Mouse (Mus musculus) kidney, adult 11 months (tissue): Measurements from ENCODE around the gene Erich3.
A peak's percentile ranks its signal among the peaks of the same experiment; 100 is the strongest.

Experiments
- DNase-seq: peaks from one replicate; pipeline ENCODE4 v3.0.0; 2022

The Erich3 gene

DNA sequence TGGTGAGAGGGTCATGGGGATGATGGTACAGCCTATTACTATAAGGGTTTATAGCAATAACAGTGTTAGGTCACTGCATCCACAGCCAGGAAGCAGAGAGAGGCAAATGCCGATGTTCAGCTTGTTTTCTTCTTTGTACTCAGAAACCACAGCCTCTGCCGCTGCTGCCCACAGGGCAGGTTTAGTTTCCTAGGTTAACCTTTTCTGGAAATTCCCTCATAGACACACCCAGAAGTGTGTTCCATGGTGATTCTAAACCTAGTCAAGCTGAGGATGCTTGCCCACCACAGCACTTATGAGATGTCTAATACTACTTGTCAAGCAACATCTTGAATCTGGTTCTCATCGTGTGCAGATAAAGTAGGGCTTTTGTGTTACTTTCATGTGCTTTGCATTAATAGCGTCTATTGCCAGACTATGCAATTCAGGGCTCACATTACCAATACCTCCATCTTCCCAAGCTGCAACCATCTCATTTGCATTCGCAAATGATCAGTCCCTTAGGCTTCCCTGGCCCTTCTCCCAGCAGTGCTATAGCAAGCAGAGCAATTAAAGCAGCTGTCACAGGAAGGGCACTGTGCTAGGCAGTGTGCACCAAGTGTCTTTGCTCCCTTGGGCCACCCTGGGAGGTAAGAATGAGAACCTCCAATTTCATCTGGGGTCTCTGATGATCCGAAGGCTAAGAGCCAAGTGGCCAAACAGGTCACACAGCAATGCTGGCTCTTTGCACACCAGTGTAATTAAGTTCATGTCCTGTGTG lies 115.4 kb downstream of the Erich3 start:
- no peak for DNase-seq

DNA sequence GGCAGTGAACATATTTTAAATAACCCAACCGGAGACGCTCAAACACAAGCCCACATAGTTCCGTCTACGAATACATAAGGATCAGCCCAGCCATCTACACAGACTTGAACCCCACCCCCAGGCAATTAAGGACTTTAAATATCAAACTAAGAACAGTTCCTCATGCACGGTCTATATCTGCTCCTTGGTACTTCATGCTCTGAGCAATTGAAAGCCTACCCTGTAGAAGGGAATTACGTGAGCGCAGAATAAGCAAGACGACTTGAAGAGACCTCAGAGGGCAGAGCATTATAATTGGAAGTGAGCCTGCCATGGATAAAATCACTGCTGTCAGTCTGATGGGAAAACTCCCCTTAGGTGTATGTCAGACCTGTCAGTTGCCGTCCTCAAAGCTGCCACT lies 122.7 kb downstream of the Erich3 start:
- no peak for DNase-seq

- no peak for DNase-seq
Measured at GRCm38 (mm10) chr3:154787611-154788010, 124.0 kb downstream of the Erich3 start.

- no peak for DNase-seq
Measured at GRCm38 (mm10) chr3:154793571-154793970, 129.9 kb downstream of the Erich3 start.

DNA sequence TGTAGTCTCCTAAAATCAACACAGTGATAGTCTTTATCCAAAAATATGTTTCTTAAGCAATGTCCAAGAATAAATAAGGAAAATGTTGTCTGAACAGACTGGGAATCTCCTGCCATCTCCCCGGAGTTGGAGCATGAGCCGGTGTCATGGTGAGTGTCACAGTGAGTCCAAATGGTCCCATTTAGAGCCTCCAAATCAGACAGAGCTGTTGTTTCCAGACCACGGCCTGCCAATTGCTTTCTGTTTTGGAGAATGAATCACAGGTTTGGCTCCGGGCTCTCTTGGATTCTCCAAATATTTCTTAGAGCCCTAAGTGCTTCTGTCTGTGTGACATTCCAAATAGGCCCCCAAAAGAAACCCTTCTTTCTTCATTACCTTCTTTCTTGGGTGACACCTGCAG lies 135.1 kb downstream of the Erich3 start:
- DNase-seq, result no peak

DNA sequence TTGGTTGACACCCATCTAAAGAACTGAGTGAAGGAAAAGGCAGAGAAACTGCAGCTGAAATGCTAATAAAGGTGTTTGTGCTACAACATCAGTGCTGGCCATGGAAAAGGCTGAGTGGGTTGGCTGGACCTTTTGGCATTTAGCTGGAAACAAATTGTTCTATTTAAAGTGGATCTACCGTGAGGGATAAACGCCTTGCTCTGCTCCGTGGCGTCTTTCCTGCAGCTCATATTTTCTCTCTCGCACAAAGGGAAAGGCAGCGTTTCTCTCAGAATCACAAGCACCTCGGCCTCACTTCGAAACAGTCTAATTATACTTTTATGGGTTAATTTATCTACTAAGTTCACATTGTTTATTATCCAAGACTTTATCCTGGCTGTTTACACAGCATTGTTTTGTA lies 136.8 kb downstream of the Erich3 start:
- DNase-seq, result no peak

DNA sequence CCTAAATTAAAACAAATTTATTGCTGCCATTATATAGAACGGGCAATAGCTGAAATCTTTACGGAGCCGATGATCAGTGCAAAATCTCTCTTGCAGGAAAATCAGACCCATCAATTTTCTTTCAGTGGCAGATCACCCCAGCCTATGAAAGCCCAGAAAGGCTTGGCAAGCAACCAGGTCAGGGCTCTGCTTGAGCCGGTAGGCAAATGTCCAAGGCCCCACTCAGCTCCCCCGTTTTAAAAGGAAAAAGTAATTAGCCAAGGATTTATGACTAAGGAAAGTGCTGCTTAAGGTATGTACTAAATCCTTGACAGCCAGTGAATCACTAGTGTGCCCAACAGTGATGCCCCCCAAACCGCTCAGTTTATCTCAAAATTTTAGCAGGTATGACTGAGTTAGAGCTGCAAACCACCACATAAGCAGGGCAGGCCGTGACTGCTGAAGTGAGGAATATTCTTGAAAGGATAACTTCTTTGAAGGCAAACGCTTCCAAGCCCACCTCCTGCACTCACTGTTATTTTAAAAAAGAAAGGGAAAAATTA lies 137.3 kb downstream of the Erich3 start:
- peak; percentile 21 for DNase-seq

GRCm38 (mm10) chr3:154806626-154807025 lies 143.0 kb downstream of the Erich3 start:
- DNase-seq, result no peak

DNA sequence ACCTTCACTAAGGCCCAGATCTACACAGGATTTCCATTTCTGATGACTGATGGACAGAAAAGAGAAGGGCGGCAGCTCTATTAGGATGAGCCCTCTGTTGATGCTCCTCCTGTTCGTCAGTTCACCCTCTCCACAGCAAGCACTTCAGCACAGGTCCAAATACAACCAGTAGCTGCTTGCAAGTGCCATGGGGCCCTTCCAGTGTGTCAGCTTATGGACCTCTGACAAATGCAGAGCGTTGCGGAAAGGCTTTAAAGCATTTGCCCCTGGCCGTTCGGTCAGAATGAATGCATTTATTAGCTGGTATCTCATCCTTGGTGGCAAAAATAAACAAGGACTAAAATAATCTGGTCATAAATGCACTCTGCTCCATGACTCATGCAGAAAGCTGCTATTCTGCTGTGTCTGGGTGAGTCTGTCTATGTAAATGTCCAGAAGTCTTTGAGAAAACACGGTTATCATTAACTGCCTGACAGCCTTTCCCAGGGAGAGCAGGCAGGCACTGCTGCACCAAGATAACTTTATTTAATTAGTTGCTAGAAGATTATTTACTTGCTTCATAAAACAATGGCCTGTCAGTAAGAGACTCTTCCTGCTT lies 146.7 kb downstream of the Erich3 start:
- no peak for DNase-seq

GRCm38 (mm10) chr3:154811281-154811680 lies 147.6 kb downstream of the Erich3 start:
- no peak for DNase-seq

- DNase-seq, result no peak
Measured at GRCm38 (mm10) chr3:154811833-154812232, 148.2 kb downstream of the Erich3 start.

DNA sequence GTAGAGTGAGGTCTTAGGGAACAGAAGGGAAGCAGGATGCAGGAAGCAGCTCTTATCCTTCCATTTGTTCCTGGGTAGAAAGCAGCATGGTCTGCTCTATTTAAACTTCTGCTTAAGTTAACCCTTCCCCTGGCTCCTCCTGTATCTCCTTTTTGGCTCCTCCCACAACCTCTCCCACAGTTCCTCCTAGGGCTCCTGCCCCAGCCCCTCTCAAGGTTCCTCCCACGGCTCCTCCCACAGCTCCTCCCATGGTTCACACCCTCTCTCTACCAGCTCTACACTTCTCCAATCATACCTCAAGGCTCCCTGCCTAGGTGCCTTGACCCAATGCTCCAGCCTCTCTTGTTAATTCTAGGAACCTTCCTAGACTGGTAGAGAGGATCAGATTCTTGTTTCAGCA lies 149.2 kb downstream of the Erich3 start:
- DNase-seq, result no peak

- DNase-seq, result no peak
Measured at GRCm38 (mm10) chr3:154815606-154816005, 151.9 kb downstream of the Erich3 start.

DNA sequence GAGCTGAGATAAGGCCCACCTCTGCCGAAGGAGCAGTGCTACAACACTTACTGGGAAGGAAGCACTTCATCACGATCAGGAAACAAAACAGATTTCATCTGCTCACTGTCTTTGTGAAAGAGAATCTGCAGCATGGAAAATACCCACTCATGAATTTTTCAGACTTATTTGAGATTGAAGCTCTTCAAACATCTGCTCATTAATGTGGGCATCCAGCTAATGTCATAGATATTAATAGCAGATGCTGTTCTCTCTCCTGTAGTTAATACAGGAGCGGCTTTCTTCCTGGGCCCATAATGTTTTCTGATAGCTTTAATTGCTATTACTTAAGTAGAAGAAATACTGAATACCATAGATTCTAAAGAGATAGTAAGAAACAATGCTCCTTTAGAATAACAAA lies 152.6 kb downstream of the Erich3 start:
- no peak for DNase-seq

DNA sequence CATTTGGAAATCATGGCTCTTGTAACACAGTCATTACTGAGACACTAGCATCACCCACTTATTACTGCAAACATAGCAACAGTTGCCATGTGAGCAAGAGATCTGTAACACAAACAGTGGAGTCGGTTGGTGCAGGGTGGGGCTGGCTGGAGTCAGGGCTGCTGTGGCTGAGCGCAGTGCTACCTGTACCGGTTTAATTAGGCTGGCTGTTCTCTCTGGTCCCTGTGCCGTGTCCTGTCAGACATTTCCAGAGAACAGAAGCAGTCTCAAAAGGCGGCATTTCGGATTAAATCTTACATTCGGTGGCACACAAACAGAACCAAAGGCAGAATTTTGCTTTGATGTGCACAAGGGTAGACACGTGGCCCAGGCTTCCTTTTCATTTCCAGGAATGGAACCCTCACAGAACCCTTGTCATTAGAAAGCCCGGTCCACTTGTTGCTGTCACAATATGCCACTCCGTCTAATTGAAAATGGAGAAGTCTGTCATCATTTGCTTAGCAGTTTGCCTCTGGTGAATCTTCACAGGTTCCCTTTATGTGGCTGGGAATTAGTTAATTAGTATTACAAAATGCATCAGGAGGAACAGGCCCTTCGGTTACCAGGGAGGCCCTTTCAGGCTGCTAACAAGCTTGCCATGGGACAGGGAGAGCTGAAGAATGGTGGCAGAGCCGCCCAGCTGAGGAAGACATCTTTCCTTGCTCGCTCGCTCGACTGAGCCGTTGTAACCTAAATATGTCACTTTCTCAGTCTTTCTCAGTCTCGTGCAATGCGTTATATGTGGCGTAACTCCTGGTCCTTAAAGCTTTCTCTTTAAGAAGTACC lies 153.4 kb downstream of the Erich3 start:
- DNase-seq, result no peak
